Mouse (Mus musculus) adrenal gland, adult 2 months (tissue): ENCODE measurements around the gene Olfr414. TPM values are rescaled to one million over a fixed set of nuclear protein-coding genes. Genes with fewer than 3 reads are reported as not detected.

Experiments
- DNase-seq: peaks from one replicate; pipeline ENCODE4 v3.0.0; 2021
- long read RNA-seq: library from polyadenylated mRNA; stranded (forward); transcript quantifications from one replicate; pipeline ENCODE4 v2.0.0, GENCODE M21; 2021
- polyA plus RNA-seq: library from polyadenylated mRNA; depleted of rRNA; stranded (reverse); fragments of >200 nt; gene quantifications from 2 replicates; pipeline ENCODE4 v1.2.3, GENCODE M21; 2012; rRNA removed
- total RNA-seq, 2 experiments: library from RNA; stranded (reverse); gene quantifications; 2 replicates each; pipeline ENCODE4 v1.2.3; 2021

Gene Olfr414
- not detected for total RNA-seq
- polyA plus RNA-seq: not detected in 2 replicates
- long read RNA-seq: 0 reads

DNA sequence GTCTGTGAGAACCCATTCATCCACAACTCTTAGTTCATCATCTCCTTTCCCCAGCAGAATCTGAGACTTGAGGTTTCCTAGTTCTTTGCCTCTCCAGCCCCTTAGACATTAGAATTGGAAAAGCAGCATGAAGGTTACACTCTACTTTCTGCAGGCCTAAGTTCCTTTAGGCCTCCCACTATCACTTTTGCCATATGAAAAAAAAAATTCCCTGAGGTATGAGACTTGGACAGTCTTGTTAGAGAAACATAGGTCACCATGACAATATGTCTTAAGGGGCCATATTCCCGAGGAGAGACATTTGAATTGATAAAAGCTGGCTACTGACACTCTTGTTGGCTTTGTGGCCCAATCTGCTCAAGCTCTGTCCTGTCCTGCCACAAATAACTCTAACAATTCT, at the start of gene Olfr414:
TSS of gene Olfr414 (plus strand) at position 301 of the 400 bp plus-strand sequence.
- no peak for DNase-seq

- no peak for DNase-seq
Observed at GRCm38 (mm10) chr1:174390746-174391145, 33.1 kb upstream of the Olfr414 start, which contains the start of gene Olfr248. TSS of gene Olfr248 (plus strand) at chr1:174391046.

DNA sequence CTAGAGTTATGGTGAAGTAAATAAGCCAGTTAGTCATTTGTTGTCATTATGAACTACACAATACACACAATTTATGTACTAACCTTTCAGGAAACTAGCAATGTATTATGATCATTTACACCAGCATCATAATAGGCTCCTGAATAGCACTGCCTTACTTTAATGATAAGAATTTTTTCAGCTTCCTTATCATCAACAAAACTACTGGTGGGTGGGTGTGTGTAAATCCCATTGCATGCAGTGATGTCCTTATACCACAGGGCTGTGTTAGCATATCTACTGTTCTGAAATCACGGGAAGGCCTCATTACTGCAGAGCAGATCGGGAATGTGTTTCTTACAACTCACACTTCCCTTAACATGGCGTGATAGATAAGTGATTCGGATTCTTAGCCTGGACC, 905 bp upstream of the Olfr414 start:
- DNase-seq: no peak

DNA sequence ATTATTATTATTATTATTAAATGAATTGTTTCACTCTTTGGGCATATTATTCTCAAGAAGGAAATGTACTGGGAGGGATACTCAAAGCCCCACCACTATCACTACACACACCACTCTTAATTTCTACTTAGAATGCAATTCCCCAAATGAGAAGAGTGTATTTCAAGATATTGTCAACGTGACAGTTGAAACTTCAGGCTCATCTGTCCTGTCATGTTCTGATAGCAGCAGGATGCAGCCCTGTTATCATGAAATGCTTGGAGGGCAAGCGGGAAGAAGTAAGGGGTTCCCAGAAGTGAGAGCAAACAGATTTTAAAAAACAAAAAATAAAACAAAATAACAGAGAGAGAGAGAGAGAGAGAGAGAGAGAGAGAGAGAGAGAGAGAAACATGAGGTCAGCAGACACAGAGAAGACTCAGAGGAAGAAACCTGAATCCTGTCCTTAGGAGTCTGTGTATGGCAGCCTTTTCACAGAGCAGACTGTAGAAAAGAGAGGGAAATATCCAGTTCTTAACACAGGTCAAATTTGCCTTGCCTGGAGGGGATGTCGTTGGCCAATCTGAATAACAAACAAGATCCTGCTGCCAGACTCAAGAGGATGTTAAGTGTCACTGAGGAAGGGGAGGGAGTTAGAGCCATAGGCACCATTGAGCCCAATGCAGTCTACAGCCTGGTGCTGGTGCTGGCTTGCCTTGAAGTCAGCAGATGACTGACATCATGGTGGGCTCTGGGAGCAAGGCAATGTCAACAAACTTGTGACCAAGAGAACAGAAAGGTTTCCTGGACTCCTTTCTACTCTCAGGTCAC, 2.5 kb downstream of the Olfr414 start:
- DNase-seq: no peak

GRCm38 (mm10) chr1:174427402-174427801, 3.5 kb downstream of the Olfr414 start:
- DNase-seq: no peak

DNA sequence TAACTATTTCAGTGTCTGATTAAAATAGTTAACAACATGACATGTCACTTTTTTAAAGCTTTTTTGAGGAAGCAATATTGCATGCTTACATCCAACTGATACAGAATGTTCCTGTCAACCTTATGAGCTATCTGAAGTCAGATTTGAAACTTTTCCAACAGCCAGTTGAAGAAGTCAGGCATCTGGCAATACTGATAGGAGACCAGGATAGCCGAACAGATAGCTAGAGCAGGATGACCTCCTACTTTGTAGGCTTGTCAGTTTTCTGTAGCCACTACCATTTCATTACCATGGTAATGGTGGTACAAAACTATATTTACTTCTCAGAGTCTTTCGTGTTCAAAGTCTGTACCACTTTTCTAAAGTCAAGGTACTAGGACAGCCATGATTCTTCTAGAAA, 4.5 kb downstream of the Olfr414 start:
- no peak for DNase-seq

GRCm38 (mm10) chr1:174434121-174434520, 10.3 kb downstream of the Olfr414 start:
- no peak for DNase-seq

DNA sequence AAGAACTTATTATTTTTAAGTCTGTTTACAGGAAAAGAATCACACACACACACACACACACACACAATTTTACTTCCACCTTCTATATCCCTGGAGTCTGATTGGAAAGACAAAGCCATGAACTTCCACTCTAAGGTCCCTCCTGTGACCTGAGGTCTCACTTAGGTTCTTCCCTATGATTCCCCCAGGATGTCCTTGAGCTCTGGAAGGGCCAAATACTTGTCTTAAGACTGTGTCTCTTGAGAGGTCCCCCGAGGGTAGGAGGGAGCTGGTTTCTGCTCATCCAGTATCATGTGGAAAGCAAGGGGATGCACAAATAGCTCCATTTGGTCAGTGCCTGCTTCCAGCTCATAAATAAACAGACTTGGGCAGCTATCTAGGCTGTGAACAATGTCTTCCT, 17.9 kb downstream of the Olfr414 start, which contains the start of gene Olfr220:
TSS of gene Olfr220 (plus strand) at position 301 of the 400 bp plus-strand sequence.
- no peak for DNase-seq

GRCm38 (mm10) chr1:174455100-174455499, 31.2 kb downstream of the Olfr414 start:
- no peak for DNase-seq

DNA sequence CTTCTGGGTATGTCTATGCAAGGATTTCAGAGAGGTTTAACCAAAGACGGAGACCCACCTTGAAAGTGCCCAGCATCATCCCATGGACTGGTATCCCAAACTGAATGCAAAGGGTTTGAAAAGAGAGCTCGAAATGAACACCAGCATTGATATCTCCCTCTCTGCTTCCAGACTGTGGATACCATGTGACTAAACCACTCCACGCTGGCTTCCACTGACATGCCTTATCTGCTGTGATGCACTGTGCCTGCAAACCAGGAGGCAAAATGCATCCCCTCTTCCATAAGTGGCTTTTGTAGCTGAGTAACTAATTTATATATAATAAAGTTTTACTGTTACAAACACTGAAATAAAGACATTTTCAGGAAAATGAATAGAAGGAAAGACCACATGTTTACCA, 41.5 kb downstream of the Olfr414 start:
- DNase-seq: no peak

GRCm38 (mm10) chr1:174466240-174466639, 42.4 kb downstream of the Olfr414 start:
- no peak for DNase-seq

DNA sequence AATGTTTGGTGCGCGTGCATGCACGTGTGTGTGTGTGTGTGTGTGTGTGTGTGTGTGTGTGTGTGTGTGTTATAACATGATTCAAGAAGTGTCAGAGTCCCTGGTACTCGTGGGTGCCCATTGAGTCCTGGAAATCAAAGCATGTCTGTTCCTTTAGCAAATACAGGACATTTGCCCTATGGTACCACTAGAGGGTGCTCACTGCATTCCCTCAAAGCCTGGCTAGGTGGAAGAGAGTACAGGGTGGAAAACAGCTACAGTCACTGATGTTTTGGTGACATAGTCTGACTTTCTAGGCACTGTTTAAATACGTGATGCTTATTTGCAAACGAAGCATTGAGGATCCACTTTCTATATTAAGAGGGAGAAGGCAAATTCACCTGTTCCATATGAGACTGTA, 45.9 kb downstream of the Olfr414 start:
- DNase-seq: peak; percentile 26

- no peak for DNase-seq
Observed at GRCm38 (mm10) chr1:174482567-174482966, 58.7 kb downstream of the Olfr414 start.

Other genes starting within 250 kb of the Olfr414 start
- gene Olfr419, start 172.0 kb upstream of the Olfr414 start, total RNA-seq: not detected
- not detected in 2 replicates for gene Olfr419, start 172.0 kb upstream of the Olfr414 start, polyA plus RNA-seq
- not detected for gene Mptx1, start 93.5 kb upstream of the Olfr414 start, total RNA-seq
- not detected in 2 replicates for gene Mptx1, start 93.5 kb upstream of the Olfr414 start, polyA plus RNA-seq
- not detected for gene Olfr417, start 58.9 kb upstream of the Olfr414 start, total RNA-seq
- gene Olfr417, start 58.9 kb upstream of the Olfr414 start, polyA plus RNA-seq: not detected in 2 replicates
- not detected for gene Olfr248, start 33.0 kb upstream of the Olfr414 start, total RNA-seq
- not detected in 2 replicates for gene Olfr248, start 33.0 kb upstream of the Olfr414 start, polyA plus RNA-seq
- gene Olfr220, start 18.0 kb downstream of the Olfr414 start, total RNA-seq: not detected
- gene Olfr220, start 18.0 kb downstream of the Olfr414 start, polyA plus RNA-seq: not detected in 2 replicates
- gene Fmn2, start 77.8 kb downstream of the Olfr414 start, total RNA-seq: 1 to 10 TPM; 3.9 TPM
- gene Fmn2, start 77.8 kb downstream of the Olfr414 start, polyA plus RNA-seq: 0.45 and 0.52 TPM in 2 replicates